8 mouse cellular contexts compared by ENCODE assay signal in the genomic region with DNA sequence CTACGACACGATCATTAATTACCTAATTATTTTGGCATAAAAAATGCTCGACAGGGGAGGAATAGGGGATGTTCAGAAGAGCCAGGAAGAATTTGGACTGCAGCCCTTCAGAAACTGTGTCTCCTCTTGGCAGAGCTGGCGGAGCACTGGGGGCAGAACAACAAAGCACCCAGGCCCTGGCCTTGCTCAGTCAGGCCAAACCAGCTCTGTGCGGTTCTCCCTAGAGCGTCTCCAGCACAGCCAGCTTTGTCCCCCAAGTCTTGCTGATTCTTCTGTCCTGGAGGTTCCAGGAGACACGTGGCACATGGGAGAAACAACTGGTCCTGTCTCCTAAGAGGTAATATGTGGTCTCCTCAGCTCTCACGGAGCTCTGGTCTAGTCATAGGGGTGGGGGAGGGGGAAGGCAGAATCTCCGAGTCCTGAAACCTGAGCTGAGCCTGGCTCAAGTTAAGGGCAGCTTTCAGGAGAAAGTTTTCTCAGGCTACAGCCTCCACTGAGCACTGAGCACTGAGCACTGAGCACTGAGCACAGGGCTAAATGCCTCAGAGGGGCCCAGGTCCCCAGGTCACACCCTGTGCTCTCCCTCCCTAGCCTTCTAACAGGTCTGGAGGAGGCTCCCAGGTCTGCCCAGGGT. TPM values are rescaled to one million over a fixed set of nuclear protein-coding genes. Genes with fewer than 3 reads are reported as not detected.
A peak's percentile ranks its signal among the peaks of the same experiment; 100 is the strongest.
DNase-seq lines count a peak whose midpoint lies in the region; ATAC-seq lines count a peak whose summit lies in the region.

No protein-coding gene starts in this region.

- H3K4me1 ChIP-seq in heart, embryonic 11.5 days (ENCODE audit: control insufficient read depth, insufficient read depth, low read length), result peaks cover 35% of the 10 kb centered on the region
- peaks cover 42% of the 10 kb centered on the region for H3K4me1 ChIP-seq in intestine, embryonic 14.5 days (replicated peaks; ENCODE audit: control insufficient read depth, insufficient read depth, low read length)
- peaks cover 37% of the 10 kb centered on the region for H3K4me1 ChIP-seq in midbrain, embryonic 11.5 days (ENCODE audit: control insufficient read depth, insufficient read depth, low read length)

- 0 out of 2 replicates have a peak overlapping the region, but pooled peaks have one; percentile 12 for H3K27ac ChIP-seq in heart, embryonic 11.5 days (ENCODE audit: low read depth, low read length)
- H3K27ac ChIP-seq in intestine, embryonic 14.5 days (ENCODE audit: low read depth), result peak overlapping the region; percentile 34
- no peak overlapping the region for H3K27ac ChIP-seq in midbrain, embryonic 11.5 days (ENCODE audit: low read depth, low read length)

- H3K9me3 ChIP-seq in heart, embryonic 11.5 days (replicated peaks; ENCODE audit: control insufficient read depth, low read length), result no peaks in the 10 kb centered on the region
- H3K9me3 ChIP-seq in intestine, embryonic 14.5 days (ENCODE audit: control insufficient read depth, low read length), result no peaks in the 10 kb centered on the region
- H3K9me3 ChIP-seq in midbrain, embryonic 11.5 days (ENCODE audit: control insufficient read depth, low read length), result no peaks in the 10 kb centered on the region

- H3K9ac ChIP-seq in heart, embryonic 11.5 days (ENCODE audit: low read depth, low read length), result no peak overlapping the region
- no peak overlapping the region for H3K9ac ChIP-seq in intestine, embryonic 14.5 days (ENCODE audit: low read length)
- no peak overlapping the region for H3K9ac ChIP-seq in midbrain, embryonic 11.5 days (ENCODE audit: low read length)

- DNase-seq in heart, adult 11 months, result no peak
- peak; percentile 80 for DNase-seq in embryo, embryonic 11 days
- DNase-seq in intestine, embryonic 14.5 days (ENCODE audit: low spot score), result no peak
- no peak for DNase-seq in midbrain, embryonic 11.5 days (ENCODE audit: low spot score, missing footprints)
- no peak for DNase-seq in natural killer cell, adult 2 months (ENCODE audit: low spot score in 2 of 2)
- no peak for DNase-seq in spleen, adult 12 weeks (ENCODE audit: low spot score)
- DNase-seq in gastrocnemius, postnatal 4 days (ENCODE audit: low spot score in 2 of 2), result no peak

- no peak overlapping the region for H3K4me2 ChIP-seq in heart, embryonic 11.5 days
- no peak overlapping the region for H3K4me2 ChIP-seq in intestine, embryonic 14.5 days (ENCODE audit: low read length)
- no peak overlapping the region for H3K4me2 ChIP-seq in midbrain, embryonic 11.5 days

- H3K27me3 ChIP-seq in heart, embryonic 11.5 days (ENCODE audit: control insufficient read depth, insufficient read depth, low read length), result no peaks in the 10 kb centered on the region
- no peaks in the 10 kb centered on the region for H3K27me3 ChIP-seq in intestine, embryonic 14.5 days (replicated peaks; ENCODE audit: control insufficient read depth, insufficient read depth, low read length)
- H3K27me3 ChIP-seq in midbrain, embryonic 11.5 days (ENCODE audit: control insufficient read depth, insufficient read depth, low read length), result no peaks in the 10 kb centered on the region

- no peaks in the 10 kb centered on the region for H3K36me3 ChIP-seq in heart, embryonic 11.5 days (ENCODE audit: control insufficient read depth, insufficient read depth, low read length)
- 0 out of 2 replicates have a peak, but pooled peaks cover 4% of the 10 kb centered on the region for H3K36me3 ChIP-seq in intestine, embryonic 14.5 days (ENCODE audit: control insufficient read depth, insufficient read depth, low read length)
- no peaks in the 10 kb centered on the region for H3K36me3 ChIP-seq in midbrain, embryonic 11.5 days (ENCODE audit: control insufficient read depth, insufficient read depth, low read length)

- ATAC-seq in heart, embryonic 11.5 days (replicated peaks; ENCODE audit: insufficient number of reproducible peaks, low FRiP score, low TSS enrichment), result peak; percentile 50; the same call in 1 of the 2 replicates
- ATAC-seq in intestine, embryonic 14.5 days (replicated peaks; ENCODE audit: low FRiP score, low TSS enrichment, low read depth), result no peak
- ATAC-seq in midbrain, embryonic 11.5 days (ENCODE audit: low FRiP score), result peak; percentile 58; the same call in 1 of the 2 replicates

- 47% methylated on average over 9 of the region's 9 CpGs for WGBS in heart, embryonic 11.5 days (ENCODE audit: insufficient replicate concordance)
- 37% methylated on average over 9 of the region's 9 CpGs for WGBS in intestine, embryonic 14.5 days
- WGBS in midbrain, embryonic 11.5 days, result 41% methylated on average over 9 of the region's 9 CpGs

- H3K4me3 ChIP-seq in heart, embryonic 11.5 days (ENCODE audit: low read depth, low read length), result no peak overlapping the region
- H3K4me3 ChIP-seq in intestine, embryonic 14.5 days (ENCODE audit: low read depth, low read length), result no peak overlapping the region
- H3K4me3 ChIP-seq in midbrain, embryonic 11.5 days (ENCODE audit: low read depth, low read length), result no peak overlapping the region

RNA-seq across cellular contexts. Expression of gene Nav1, which starts 43.2 kb away (rescaled TPM):
- polyA plus RNA-seq in heart, embryonic 11.5 days (2014; fragmentation: Nextera tagmentation; extraction: Ambion mirVana), result 25.2 and 30.8 TPM in 2 replicates
- 21.2 and 23.7 TPM in 2 replicates for polyA plus RNA-seq in intestine, embryonic 14.5 days (2014; fragmentation: Nextera tagmentation; extraction: Ambion mirVana)
- polyA plus RNA-seq in midbrain, embryonic 11.5 days (2014; fragmentation: Nextera tagmentation; extraction: Ambion mirVana), result 10.4 and 13.3 TPM in 2 replicates
- 10 to 100 TPM; 33.0 to 36.0 TPM for total RNA-seq in gastrocnemius, postnatal 4 days (2021)
